Comparison of ENCODE assay signal across 1 mouse cellular context in the genomic region with DNA sequence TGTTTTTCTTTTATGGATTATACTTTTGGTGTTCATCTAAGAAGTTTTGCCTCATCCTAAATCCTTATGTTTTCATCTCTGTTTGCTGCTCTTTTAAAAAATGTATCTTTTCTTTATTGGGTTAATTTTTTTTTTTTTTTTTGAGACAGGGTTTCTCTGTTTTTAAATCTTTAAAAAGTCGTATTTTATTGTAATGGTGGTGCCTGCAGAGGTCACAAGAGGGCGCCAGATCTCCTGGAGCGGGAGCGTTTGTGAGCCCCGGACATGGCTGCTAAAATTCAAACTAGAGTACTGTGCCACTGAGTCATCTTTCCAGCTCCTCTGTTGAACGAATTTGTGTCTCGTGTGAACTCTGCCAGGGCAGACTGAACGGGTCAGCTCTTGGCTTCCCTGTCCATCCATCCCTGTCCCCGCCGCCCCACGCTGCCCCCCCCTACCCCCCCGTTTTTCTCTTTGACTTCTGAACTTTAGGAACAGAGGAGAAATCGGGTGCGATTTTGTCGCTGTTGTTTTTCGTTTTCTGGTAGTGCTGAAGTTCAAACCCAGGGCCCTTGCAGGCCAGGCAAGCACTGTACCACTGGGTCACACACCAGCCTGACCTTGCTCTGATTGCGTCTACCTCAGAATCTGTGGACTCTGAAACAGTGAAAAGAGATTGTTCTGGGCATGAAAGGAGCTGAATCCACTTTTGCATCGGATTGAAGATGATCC.
TF ChIP-seq lines count a peak whose summit lies in the region.

No protein-coding gene starts in this region.

TF ChIP-seq in CH12.LX, 34 proteins besides CTCF, POLR2A, EP300 and RAD21 (continued from another document):
- TF ChIP-seq IRF4 (IDR thresholded peaks at IDR 0.05; ENCODE audit: low read depth, low read length), result no peak
- TF ChIP-seq ZKSCAN1 (IDR thresholded peaks at IDR 0.05; ENCODE audit: borderline replicate concordance, low read depth, low read length), result no peak
- no peak for TF ChIP-seq GABPA (IDR thresholded peaks at IDR 0.05; ENCODE audit: insufficient replicate concordance, low read depth, low read length)
- TF ChIP-seq ZNF384 (IDR thresholded peaks at IDR 0.05; ENCODE audit: low read depth, low read length), result peak; percentile 79
- peak; percentile 82 for TF ChIP-seq SMC3 (IDR thresholded peaks at IDR 0.05; ENCODE audit: low read depth, low read length)
